Mouse (Mus musculus): Measurements from ENCODE around the gene Pnn.

The Pnn gene

DNA sequence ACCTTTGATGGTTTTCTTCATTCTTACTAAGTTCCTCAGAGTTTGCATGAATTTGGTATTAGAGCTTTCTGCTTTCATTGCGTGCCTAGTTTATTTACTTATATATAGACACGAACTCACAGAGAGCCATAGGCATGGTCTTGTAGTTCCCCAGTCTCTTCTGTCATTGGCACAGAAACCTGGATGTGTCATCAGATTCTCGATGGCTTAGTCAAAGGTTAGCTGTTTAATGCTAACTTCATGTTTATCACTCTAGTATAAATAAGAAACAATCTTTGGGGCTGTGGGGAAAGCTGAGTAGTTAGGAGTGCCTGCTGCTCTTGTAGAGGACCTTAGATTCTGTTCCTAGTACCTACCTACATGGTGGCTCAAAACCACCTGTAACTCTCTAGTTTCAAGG is 10.3 kb downstream of the Pnn start:
- DNase-seq (ENCODE audit: low read depth) = no peak

DNA sequence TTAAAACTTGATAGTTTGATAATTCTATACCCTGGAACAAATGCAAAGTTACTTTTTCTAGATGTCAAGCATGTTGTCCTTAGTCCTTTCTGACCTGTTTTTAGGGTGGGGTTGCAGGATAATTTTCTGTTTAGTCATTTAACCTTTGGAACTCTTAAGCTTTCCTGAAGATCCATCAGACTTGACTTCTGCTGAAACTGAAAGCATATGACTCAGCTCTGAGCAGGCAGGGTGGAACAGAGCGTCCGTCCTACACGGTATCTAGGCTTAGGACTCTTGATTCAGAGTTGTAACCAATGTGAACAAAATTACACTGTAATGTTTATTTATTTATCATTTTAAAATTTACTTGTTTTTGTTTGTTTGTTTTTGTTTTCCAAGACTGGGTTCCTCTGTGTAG is 11.2 kb downstream of the Pnn start:
- no peak for DNase-seq (ENCODE audit: low read depth)

DNA sequence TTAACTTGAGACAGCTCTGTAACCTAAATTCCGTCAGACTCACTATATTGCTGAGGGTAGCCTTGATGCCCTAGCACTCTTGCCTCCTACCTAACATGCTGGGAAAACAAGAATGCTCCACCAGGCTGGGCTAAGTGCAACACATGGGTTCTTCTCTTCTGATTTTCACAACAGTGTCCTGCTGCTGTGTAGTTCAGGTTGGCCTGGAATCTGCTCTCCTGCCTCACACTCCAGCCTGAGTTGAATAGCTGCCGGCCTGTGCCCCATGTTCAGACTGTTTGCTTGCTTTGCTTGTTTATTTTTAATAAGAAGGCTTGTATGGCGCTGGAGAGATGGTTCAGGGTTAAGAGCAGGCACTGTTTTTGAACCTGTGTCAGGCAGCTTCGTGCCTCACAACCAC is 13.8 kb downstream of the Pnn start:
- DNase-seq (ENCODE audit: low read depth) = no peak

DNA sequence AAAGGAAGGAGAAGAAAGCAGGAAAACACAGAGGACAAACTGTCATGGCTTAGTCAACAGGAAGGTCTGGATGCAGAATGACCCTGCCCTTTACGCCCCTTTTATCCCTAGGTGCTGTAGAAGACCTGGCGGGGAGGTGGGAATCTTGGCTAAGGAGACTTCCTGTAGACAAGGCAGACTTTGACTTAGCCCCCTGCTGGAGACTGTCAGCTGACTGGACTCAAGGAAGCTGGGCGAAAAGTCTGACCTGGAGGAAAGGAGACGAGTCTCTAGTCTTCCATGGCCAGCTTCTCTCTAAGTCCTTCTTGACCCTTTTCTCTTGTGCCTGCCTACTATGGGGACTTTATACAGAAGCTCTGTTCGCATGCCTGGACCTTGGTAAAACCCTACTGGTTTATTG is 17.8 kb downstream of the Pnn start:
- DNase-seq (ENCODE audit: low read depth) = no peak

DNA sequence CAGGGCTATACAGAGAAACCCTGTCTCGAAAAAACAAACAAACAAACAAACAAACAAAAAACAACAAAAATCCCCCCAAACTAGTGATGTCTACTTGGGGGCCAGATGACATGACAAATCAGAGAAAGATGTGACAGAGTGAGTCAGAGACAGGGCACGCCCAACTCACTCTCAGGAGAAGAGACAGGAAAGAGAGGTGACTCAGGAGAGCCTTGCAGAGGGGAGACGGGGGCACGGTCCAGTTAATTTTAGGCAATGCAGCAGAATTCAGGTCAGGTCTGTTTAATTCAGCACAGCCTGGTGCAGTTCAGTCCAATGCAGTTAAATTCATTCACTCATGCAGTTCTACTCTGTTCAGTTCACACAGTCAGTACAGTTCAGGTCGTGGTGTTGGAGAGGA is 19.5 kb downstream of the Pnn start:
- DNase-seq (ENCODE audit: low read depth) = no peak

DNA sequence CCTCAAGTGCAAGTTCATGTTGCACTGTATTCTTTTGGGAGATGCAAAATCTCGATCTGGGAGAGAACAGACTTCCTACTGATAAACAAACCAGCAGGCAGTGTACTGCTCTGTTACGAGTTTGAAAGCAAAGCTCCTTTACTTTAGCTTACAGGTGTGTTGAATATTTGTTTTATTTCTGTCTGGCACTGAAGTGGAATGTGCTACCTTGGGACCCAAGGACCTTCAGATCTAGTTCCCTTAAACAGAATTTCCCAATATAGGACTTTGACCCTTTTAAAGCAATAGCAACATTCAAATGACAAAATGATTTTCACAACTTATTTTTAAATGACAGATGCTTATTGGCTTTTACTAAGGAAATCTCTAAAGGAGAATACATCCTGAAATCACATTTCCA is 26.9 kb downstream of the Pnn start:
- DNase-seq (ENCODE audit: low read depth) = no peak

DNA sequence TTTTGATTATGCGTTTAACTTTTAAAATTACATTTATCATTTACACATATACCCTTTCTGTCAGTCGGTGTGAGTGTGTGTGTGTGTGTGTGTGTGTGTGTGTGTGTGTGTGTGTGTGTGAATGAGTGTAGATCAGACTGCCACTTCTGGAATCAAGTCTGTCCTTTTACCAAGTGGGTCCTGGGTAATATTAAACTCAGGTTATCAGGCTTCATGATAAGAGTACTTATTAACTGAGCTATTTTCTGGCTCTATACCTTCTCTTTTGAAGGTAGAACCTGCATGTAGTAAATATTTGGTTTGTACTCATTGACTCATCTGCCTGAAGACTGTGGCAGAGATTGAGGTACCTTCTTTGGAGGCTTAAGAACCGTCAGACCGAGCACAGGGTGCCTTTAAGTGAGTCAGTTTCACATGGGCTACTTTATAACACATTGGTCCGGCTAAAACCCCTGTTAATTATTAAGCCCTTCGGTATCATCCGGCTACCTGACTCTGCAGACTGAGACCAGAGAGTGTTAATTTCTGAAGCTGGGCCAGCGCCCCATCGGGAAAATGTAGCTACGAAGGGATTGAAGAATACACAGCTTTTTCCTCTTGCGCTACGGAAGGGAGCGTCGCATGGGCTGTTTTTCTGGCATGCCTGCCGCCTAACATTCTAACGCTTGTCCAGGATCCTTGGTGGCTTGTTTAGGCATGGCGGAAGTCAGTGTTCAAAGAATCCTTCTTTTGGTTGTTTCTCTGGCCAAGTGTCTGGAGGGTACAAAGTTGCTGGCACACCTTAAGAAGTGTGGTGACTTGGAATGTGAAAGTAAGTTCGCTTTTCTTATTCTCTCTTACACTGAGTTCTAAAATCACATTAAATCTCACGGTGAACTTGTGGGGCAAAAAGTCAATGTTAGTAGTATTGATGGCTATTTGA is 28.7 kb downstream of the Pnn start, which contains the start of gene Mia2:
Mia2 (plus strand) TSS at position 696 of the 922 bp plus-strand sequence.
- no peak for DNase-seq (ENCODE audit: low read depth)

DNA sequence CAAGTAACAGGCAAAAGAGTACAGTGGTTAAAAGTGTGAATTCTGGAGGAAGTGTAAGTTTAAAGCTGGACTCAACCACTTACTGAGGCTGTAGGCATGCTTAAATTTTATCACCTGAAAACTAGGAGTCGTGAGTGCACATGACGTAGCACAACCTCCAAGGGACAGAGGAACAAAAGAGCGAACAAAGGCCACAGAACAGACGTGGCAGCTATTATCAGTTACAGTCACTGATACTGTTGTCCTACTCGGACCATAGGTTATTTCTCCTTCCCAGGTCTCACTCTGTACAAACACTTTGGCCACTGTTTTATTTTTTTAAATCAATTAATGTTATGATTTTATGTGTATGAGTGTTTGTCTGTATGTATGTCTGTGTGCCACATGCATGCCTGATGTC is 38.1 kb downstream of the Pnn start:
- DNase-seq (ENCODE audit: low read depth) = no peak

DNA sequence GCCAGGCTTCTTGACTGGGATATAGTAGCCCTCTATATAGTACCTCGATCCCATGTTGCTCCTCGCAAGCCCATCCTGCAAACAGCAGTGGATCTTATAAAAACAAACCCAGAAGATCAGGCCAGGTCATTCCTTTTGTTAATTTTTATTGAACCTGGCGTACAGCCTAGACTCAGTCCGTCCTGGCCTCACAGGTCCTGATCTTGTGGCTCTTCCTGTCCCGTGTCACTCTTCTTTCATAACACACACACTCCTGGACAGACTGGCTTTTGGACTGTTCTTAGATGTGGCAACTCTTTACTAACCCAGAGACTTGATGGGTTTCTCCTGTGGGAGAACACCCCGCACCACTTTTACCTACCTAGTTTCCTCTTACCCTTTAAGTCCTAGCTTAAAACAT is 39.2 kb downstream of the Pnn start:
- DNase-seq (ENCODE audit: low read depth) = no peak

DNA sequence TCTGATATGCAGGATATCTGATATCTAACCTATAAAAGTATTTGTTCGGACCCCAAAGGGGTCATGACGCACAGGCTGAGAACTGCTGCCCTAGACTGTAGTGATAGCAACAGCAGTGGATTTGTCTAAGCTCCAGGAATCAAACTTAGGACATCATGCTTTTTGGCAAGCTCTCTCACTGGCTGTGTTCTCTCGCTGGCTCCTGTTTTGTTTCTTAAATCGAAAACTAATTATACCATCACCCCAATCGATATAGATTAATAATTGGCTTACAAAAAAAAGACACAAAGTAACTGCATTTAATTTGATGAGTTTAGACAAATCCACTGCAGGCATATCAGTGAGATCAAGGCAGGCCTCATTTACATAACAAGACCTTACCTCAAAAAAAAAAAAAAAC is 39.8 kb downstream of the Pnn start:
- no peak for DNase-seq (ENCODE audit: low read depth)

DNA sequence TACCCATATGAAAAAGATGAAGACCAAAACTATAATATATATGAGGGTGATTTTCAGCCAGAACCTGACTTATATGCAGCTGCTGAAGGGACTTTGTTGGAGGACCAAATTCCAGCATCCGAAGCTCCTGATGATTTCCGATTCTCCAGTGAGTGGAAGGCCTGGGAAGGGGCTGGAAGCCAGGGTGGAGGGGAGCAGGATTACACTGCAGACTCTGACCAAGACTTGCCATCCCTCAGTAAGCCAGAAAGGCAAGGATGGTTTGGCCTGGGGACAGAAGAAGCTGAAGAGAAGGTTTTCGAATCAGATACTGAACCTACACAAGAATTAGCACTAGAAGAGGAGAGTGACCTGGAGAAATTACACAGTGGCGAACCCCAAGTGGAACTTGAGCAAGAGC is 41.2 kb downstream of the Pnn start:
- no peak for DNase-seq (ENCODE audit: low read depth)

DNA sequence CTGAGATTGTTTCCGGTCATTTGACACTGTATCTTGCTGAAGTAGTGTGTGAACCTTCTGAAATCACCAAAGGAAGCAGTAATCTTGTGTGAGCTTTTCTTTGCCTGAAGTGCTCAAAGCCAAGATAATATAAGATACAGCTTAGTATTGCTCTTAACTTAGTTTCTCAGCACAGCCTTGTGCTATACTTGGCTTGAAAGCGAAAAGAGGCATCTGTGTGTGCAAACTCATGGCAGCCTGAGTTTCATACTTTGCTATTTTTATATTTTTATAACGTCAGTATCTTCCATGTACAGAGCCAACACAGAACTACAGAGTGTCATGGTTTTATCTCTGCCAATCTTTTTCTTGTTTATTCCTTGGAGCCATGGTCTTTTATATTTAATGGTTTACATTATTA is 50.5 kb downstream of the Pnn start:
- DNase-seq (ENCODE audit: low read depth) = no peak
